Mouse (Mus musculus): ENCODE measurements at regions not wholly inside any gene's neighbourhood (a gene's known extent, or its start where the extent isn't known, plus 50 kb on each side); places are given as distances from the start of the nearest gene placed in this dataset.

DNA sequence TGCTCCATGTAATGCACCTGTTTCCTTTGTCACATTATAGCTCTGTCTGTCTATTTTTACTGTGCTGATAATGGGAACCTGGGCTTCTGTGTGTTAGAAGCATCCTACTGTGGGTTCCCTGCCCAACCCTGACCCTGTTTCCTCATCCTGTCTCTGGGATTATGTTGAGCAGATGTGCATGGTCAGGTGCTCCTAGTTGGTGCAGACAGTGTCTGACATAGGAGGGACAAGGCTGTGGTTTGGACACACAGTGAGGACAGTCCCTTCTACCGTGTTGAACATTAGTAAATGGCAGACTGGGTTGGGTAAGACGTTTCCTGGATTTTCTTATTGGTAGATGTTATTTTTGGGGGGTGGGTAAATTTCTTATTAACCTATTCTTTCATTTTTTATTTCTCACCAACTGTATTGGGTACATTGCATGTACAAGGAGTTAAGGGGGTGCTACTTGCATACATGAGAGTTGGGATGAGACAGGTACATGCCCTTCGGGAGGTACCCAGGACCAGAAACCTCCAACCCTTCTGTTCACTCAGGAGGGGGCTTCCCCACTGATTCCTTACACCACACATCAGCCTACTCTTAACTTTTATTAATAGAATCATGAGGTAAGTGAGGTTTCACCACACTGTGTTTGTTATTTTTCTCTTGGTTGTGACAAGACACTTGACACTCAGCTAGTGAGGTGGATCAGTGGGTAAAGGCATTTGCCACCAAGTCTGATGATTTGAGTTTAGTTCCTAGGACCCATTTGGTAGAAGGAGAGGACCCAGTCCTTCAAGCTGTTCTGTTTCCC lies 97.1 kb downstream of the Tpra1 start:
- H3K9ac ChIP-seq (ENCODE audit: low read depth, low read length), result no peak overlapping the region
- WGBS, result 90% methylated on average over 3 of the region's 3 CpGs
- H3K27me3 ChIP-seq (replicated peaks; ENCODE audit: control insufficient read depth, insufficient read depth, low read length), result no peaks in the 10 kb centered on the region; the same call in 1 of the 2 replicates
- peaks cover 3% of the 10 kb centered on the region for H3K4me1 ChIP-seq (ENCODE audit: control insufficient read depth, insufficient read depth, low read depth, low read length)
- H3K27ac ChIP-seq (ENCODE audit: low read depth, low read length), result no peak overlapping the region
- H3K36me3 ChIP-seq (ENCODE audit: control insufficient read depth, insufficient read depth, low read length), result no peaks in the 10 kb centered on the region
- no peaks in the 10 kb centered on the region for H3K9me3 ChIP-seq (ENCODE audit: control insufficient read depth, low read length)
- no peak overlapping the region for H3K4me2 ChIP-seq (ENCODE audit: low read length)
- no peak for ATAC-seq
- H3K4me3 ChIP-seq (ENCODE audit: low read length), result no peak overlapping the region

DNA sequence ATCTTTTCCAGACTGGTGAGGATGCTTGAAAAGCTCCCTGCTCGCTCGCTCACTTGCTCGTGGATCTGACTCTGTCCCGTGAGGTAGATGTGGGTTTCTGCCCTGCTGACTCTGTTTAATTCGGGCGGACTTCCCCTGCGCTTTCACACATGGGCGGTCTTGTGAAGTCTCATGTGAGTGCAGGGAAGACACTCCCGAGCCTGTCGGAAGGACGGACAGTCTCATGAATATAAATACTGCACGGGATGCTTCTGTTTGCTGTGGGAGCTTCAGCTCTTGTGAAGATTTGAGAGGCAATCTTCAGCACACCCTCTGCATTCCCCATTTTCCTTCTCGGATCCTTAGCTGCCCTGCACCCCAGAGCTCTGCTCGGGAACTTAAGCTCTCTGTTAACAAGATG lies 98.3 kb downstream of the Tpra1 start:
- H3K4me3 ChIP-seq (ENCODE audit: low read length), result no peak overlapping the region
- ATAC-seq, result no peak
- peaks cover 3% of the 10 kb centered on the region for H3K4me1 ChIP-seq (ENCODE audit: control insufficient read depth, insufficient read depth, low read depth, low read length)
- H3K27ac ChIP-seq (ENCODE audit: low read depth, low read length), result no peak overlapping the region
- H3K9me3 ChIP-seq (ENCODE audit: control insufficient read depth, low read length), result no peaks in the 10 kb centered on the region
- no peaks in the 10 kb centered on the region; the same call in 1 of the 2 replicates for H3K27me3 ChIP-seq (replicated peaks; ENCODE audit: control insufficient read depth, insufficient read depth, low read length)
- H3K36me3 ChIP-seq (ENCODE audit: control insufficient read depth, insufficient read depth, low read length), result no peaks in the 10 kb centered on the region
- peak overlapping the region; percentile 35 for H3K4me2 ChIP-seq (ENCODE audit: low read length)
- 0 out of 2 replicates have a peak overlapping the region, but pooled peaks have one; percentile 17 for H3K9ac ChIP-seq (ENCODE audit: low read depth, low read length)
- 12% methylated on average over 14 of the region's 14 CpGs for WGBS

DNA sequence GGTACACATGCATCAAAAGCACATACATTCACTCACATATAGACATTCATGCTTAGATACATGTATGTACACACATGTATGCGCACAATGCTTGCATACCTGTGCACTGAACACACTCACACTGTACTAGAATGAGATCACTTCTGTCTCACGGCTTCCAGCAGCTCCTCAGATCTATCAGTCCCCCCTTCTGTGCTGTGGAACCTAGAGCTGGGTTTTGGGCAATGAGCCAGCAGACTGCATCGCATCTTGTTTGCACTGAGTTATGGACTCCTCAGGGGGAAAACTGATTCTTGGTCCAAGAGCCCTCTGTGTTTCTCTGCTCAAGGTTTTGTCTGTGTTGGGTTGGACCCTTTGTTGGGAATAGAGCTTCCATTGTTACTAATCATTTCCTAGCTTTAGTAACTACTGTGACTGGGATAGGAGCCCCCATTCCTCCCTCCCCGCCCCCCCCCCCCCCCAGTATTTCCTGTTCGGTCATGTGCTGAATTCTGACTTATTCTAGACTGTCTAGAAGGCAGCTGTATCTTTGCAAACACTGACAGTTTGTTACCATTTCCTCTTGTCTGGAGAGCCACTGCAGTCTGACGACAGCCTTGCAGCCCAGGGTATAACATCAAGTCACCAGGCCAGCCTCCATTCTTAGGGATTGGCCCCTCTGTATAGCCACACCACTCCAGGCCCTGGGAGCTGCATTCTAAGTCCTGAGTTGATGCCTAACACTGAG lies 101.3 kb downstream of the Tpra1 start:
- Histone ChIP-seq H3K27ac (ENCODE audit: low read depth, low read length) (no peak overlapping the region), H3K4me2 (ENCODE audit: low read length) (no peak overlapping the region), H3K4me3 (ENCODE audit: low read length) (no peak overlapping the region), H3K36me3 (ENCODE audit: control insufficient read depth, insufficient read depth, low read length) (no peaks in the 10 kb centered on the region), H3K4me1 (ENCODE audit: control insufficient read depth, insufficient read depth, low read depth, low read length) (peaks cover 7% of the 10 kb centered on the region), H3K9me3 (ENCODE audit: control insufficient read depth, low read length) (no peaks in the 10 kb centered on the region), H3K9ac (ENCODE audit: low read depth, low read length) (no peak overlapping the region), H3K27me3 (replicated peaks; ENCODE audit: control insufficient read depth, insufficient read depth, low read length) (no peaks in the 10 kb centered on the region; the same call in 1 of the 2 replicates)
- peak; percentile 63 for ATAC-seq
- WGBS, result 35% methylated on average over 6 of the region's 6 CpGs

DNA sequence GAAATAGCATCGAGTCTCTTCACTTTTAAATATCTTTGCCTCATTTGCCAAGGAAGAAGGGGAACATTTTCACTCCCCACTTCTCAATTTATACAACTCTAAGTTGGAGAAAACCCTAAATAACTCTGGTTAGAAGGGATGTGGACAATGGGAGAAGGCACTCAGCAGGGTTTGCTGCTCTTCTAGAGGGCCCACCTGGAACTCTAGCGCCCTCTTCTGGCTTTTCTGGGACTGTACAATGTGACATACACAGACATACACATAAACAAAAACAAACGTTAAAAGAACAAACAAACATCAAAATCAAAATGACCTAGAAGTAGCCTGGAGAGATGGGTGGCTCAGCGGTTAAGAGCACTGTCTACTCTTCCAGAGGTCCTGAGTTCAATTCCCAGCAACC lies 103.0 kb downstream of the Tpra1 start:
- H3K36me3 ChIP-seq (ENCODE audit: control insufficient read depth, insufficient read depth, low read length), result no peaks in the 10 kb centered on the region
- peaks cover 15% of the 10 kb centered on the region for H3K4me1 ChIP-seq (ENCODE audit: control insufficient read depth, insufficient read depth, low read depth, low read length)
- H3K4me3 ChIP-seq (ENCODE audit: low read length), result no peak overlapping the region
- no peak for ATAC-seq
- H3K4me2 ChIP-seq (ENCODE audit: low read length), result no peak overlapping the region
- H3K9ac ChIP-seq (ENCODE audit: low read depth, low read length), result no peak overlapping the region
- 52% methylated on average over 4 of the region's 4 CpGs for WGBS
- no peaks in the 10 kb centered on the region for H3K9me3 ChIP-seq (ENCODE audit: control insufficient read depth, low read length)
- H3K27ac ChIP-seq (ENCODE audit: low read depth, low read length), result no peak overlapping the region
- no peaks in the 10 kb centered on the region; the same call in 1 of the 2 replicates for H3K27me3 ChIP-seq (replicated peaks; ENCODE audit: control insufficient read depth, insufficient read depth, low read length)

DNA sequence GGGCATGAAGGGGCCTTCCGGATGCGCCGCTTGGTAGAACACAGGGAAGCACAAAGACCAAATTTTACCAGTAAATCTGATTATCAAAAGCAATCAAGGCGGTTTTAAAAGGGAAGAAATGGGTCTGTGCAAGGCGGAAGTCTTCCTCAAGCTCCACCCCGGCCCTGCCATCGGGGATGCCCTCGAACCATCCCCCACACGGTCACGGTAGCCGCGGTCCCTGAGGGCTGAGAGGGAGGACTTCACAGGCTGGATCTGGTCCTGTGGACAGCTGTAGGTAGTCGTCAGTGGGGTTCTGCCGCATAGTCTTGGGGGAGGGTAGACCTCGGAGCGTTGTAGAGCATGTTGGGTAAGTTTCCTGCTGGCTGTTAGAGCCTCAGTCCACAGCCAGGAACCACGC lies 104.9 kb downstream of the Tpra1 start:
- no peak overlapping the region for H3K9ac ChIP-seq (ENCODE audit: low read depth, low read length)

DNA sequence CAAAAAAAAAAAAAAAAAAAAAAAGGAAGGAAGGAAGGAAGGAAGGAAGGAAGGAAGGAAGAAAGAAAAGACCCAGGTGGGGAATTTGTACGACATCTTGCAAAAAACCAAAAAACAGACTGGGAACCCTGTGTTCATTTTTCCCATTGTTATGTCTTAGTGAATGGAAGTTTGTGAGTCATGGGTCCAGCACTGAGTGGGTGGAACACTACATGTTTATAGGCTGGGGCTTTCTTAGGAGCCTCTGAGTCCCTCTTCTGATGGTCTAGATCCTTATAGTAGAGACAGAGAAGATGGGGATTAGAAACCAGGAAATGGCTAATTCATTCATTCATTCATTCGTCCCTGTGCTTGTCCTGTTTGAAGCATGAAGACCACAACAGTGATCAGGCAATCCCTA lies 105.5 kb downstream of the Tpra1 start:
- Histone ChIP-seq H3K4me2 (ENCODE audit: low read length) (no peak overlapping the region), H3K36me3 (ENCODE audit: control insufficient read depth, insufficient read depth, low read length) (no peaks in the 10 kb centered on the region), H3K9ac (ENCODE audit: low read depth, low read length) (no peak overlapping the region), H3K4me3 (ENCODE audit: low read length) (no peak overlapping the region), H3K27ac (ENCODE audit: low read depth, low read length) (no peak overlapping the region), H3K4me1 (ENCODE audit: control insufficient read depth, insufficient read depth, low read depth, low read length) (peaks cover 17% of the 10 kb centered on the region), H3K9me3 (ENCODE audit: control insufficient read depth, low read length) (no peaks in the 10 kb centered on the region), H3K27me3 (replicated peaks; ENCODE audit: control insufficient read depth, insufficient read depth, low read length) (no peaks in the 10 kb centered on the region; the same call in 1 of the 2 replicates)
- WGBS, result 65% methylated on average over 2 of the region's 2 CpGs
- ATAC-seq, result no peak

More for the DNA sequence above, 104.9 kb downstream of the Tpra1 start:
- 20% methylated on average over 17 of the region's 17 CpGs for WGBS
- Histone ChIP-seq H3K36me3 (ENCODE audit: control insufficient read depth, insufficient read depth, low read length) (no peaks in the 10 kb centered on the region), H3K27ac (ENCODE audit: low read depth, low read length) (no peak overlapping the region), H3K4me1 (ENCODE audit: control insufficient read depth, insufficient read depth, low read depth, low read length) (peaks cover 15% of the 10 kb centered on the region), H3K4me3 (ENCODE audit: low read length) (0 out of 2 replicates have a peak overlapping the region, but pooled peaks have one; percentile 11), H3K27me3 (replicated peaks; ENCODE audit: control insufficient read depth, insufficient read depth, low read length) (no peaks in the 10 kb centered on the region; the same call in 1 of the 2 replicates), H3K9me3 (ENCODE audit: control insufficient read depth, low read length) (no peaks in the 10 kb centered on the region), H3K4me2 (ENCODE audit: low read length) (no peak overlapping the region; the same call in 1 of the 2 replicates)
- no peak for ATAC-seq

DNA sequence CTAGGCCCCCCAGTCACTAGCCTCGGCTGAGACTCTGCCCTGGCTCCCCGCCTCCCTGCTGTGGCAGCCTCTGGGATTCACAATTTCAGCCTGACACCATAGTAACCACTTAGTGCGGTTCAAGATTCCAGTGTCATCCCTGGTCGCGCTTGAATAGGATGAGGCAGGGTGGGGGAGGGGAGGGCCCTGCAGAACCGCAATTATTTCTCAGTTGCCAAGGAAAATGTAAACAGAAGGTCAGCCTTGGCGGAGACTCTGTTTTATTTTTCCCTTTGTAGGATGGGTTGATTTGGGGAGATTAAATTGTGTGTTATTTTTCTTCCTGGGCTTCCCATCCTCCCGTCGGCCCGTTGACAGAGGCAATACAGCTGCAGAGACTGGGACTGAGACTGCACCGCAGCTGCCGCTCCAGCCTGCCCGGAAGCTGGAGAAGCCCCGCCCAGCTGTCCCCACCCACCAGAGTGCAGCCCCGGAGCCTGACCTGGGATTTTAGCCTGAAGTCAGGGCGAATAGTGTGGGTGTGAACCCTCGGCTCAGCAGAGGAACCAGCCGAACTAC lies 106.6 kb downstream of the Tpra1 start:
- WGBS, result under 1% methylated on average over 18 of the region's 18 CpGs
- H3K9ac ChIP-seq (ENCODE audit: low read depth, low read length), result peak overlapping the region; percentile 32; the same call in 1 of the 2 replicates
- H3K4me1 ChIP-seq (ENCODE audit: control insufficient read depth, insufficient read depth, low read depth, low read length), result peaks cover 26% of the 10 kb centered on the region
- H3K4me3 ChIP-seq (ENCODE audit: low read length), result peak overlapping the region; percentile 17
- no peaks in the 10 kb centered on the region for H3K9me3 ChIP-seq (ENCODE audit: control insufficient read depth, low read length)
- no peaks in the 10 kb centered on the region; the same call in 1 of the 2 replicates for H3K27me3 ChIP-seq (replicated peaks; ENCODE audit: control insufficient read depth, insufficient read depth, low read length)
- peak; percentile 82 for ATAC-seq
- peak overlapping the region; percentile 46 for H3K4me2 ChIP-seq (ENCODE audit: low read length)
- H3K27ac ChIP-seq (ENCODE audit: low read depth, low read length), result peak overlapping the region; percentile 21; the same call in 1 of the 2 replicates
- no peaks in the 10 kb centered on the region for H3K36me3 ChIP-seq (ENCODE audit: control insufficient read depth, insufficient read depth, low read length)

DNA sequence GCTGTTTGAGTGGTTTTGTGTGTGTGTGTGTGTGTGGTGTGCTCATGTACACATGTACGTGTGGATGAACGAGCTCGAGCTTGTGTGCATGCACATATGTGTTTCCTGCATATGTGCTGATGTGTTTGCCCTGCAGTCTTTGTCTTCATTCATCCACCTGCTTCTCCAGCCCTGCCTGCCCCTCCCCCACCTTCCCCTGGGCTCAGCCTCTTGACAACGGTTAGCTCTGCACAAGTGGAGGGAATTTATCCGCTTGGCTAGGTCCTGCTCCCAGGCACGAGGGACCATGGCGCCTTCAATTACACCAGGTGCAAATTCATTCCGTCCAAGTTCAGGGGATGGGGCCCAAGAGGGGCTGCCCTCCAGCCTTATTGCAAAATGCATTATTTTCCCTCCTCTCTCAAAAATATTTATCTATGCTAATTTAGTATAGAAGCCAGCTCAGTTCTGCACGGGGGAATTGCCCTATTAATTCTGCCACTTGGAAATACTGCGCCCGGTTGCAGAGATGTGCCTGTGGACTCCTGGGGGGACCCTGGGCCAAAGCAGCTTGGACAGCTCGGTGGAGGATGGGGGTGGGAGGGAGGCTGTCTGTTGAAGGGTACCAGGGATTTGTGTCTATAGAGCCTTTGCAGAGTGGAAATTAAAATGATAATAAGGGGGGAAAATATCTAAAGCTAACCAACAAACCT lies 111.1 kb downstream of the Tpra1 start:
- H3K9ac ChIP-seq (ENCODE audit: low read depth, low read length), result no peak overlapping the region
- ATAC-seq, result peak; percentile 63; the same call in 1 of the 2 replicates
- H3K4me1 ChIP-seq (ENCODE audit: control insufficient read depth, insufficient read depth, low read depth, low read length), result peaks cover 23% of the 10 kb centered on the region
- no peaks in the 10 kb centered on the region for H3K9me3 ChIP-seq (ENCODE audit: control insufficient read depth, low read length)
- peaks cover 2% of the 10 kb centered on the region; the same call in 1 of the 2 replicates for H3K27me3 ChIP-seq (replicated peaks; ENCODE audit: control insufficient read depth, insufficient read depth, low read length)
- 0 out of 2 replicates have a peak overlapping the region, but pooled peaks have one; percentile 5 for H3K4me2 ChIP-seq (ENCODE audit: low read length)
- 11% methylated on average over 11 of the region's 12 CpGs for WGBS
- H3K27ac ChIP-seq (ENCODE audit: low read depth, low read length), result peak overlapping the region; percentile 59
- H3K36me3 ChIP-seq (ENCODE audit: control insufficient read depth, insufficient read depth, low read length), result no peaks in the 10 kb centered on the region
- H3K4me3 ChIP-seq (ENCODE audit: low read length), result no peak overlapping the region

All from hindbrain, embryonic 16.5 days (tissue).